Mouse (Mus musculus): ENCODE measurements around the gene Man1c1. TPM values are rescaled to one million over a fixed set of nuclear protein-coding genes. Genes with fewer than 3 reads are reported as not detected.

Man1c1 gene
- total and polyA plus RNA-seq, 2 experiments from 2014 or later: 2.4 to 9.9 TPM

GRCm38 (mm10) chr4:134704590-134704989 is 500 bp upstream of the Man1c1 start:
- Histone ChIP-seq H3K27ac (ENCODE audit: low read depth, low read length) (peak overlapping the region; percentile 3; the same call in 1 of the 2 replicates), H3K4me2 (ENCODE audit: low read depth) (peak overlapping the region; percentile 97), H3K9ac (peak overlapping the region; percentile 52), H3K4me3 (ENCODE audit: low read depth, low read length) (peak overlapping the region; percentile 64), H3K27me3 (ENCODE audit: insufficient read depth, low read length) (peaks cover 8% of the 10 kb centered on the region; the same call in 1 of the 2 replicates), H3K36me3 (ENCODE audit: insufficient read depth) (no peaks in the 10 kb centered on the region), H3K9me3 (ENCODE audit: low read length) (no peaks in the 10 kb centered on the region), H3K4me1 (ENCODE audit: insufficient read depth) (peaks cover 12% of the 10 kb centered on the region; the same call in 1 of the 2 replicates)
- WGBS: under 1% methylated on average over 21 of the region's 21 CpGs
- ATAC-seq (peak; percentile 42), DNase-seq (no peak)
- TF ChIP-seq CTCF (IDR thresholded peaks at IDR 0.05; ENCODE audit: low read depth): 0 out of 2 replicates have a peak, but pooled peaks have one; percentile 0

- H3K4me3 ChIP-seq (ENCODE audit: low read depth, low read length): peak overlapping the region; percentile 64
- H3K27ac ChIP-seq (ENCODE audit: low read depth, low read length): no peak overlapping the region; the same call in 1 of the 2 replicates
- ATAC-seq (no peak; the same call in 1 of the 2 replicates), DNase-seq (no peak)
- peaks cover 12% of the 10 kb centered on the region; the same call in 1 of the 2 replicates for H3K4me1 ChIP-seq (ENCODE audit: insufficient read depth)
- no peaks in the 10 kb centered on the region for H3K9me3 ChIP-seq (ENCODE audit: low read length)
- 3% methylated on average over 85 of the region's 90 CpGs for WGBS
- peaks cover 8% of the 10 kb centered on the region; the same call in 1 of the 2 replicates for H3K27me3 ChIP-seq (ENCODE audit: insufficient read depth, low read length)
- peak overlapping the region; percentile 52 for H3K9ac ChIP-seq
- H3K4me2 ChIP-seq (ENCODE audit: low read depth): peak overlapping the region; percentile 97
- H3K36me3 ChIP-seq (ENCODE audit: insufficient read depth): no peaks in the 10 kb centered on the region
- no peak for TF ChIP-seq CTCF (IDR thresholded peaks at IDR 0.05; ENCODE audit: low read depth)
Measured at GRCm38 (mm10) chr4:134702981-134703834, 882 bp downstream of the Man1c1 start.

GRCm38 (mm10) chr4:134701934-134702333 is 2.2 kb downstream of the Man1c1 start:
- peaks cover 12% of the 10 kb centered on the region; the same call in 1 of the 2 replicates for H3K4me1 ChIP-seq (ENCODE audit: insufficient read depth)
- ATAC-seq: no peak
- H3K4me2 ChIP-seq (ENCODE audit: low read depth): peak overlapping the region; percentile 97
- no peak overlapping the region for H3K27ac ChIP-seq (ENCODE audit: low read depth, low read length)
- peaks cover 8% of the 10 kb centered on the region; the same call in 1 of the 2 replicates for H3K27me3 ChIP-seq (ENCODE audit: insufficient read depth, low read length)
- no peaks in the 10 kb centered on the region for H3K36me3 ChIP-seq (ENCODE audit: insufficient read depth)
- H3K9me3 ChIP-seq (ENCODE audit: low read length): no peaks in the 10 kb centered on the region
- H3K9ac ChIP-seq: 0 out of 2 replicates have a peak overlapping the region, but pooled peaks have one; percentile 10
- WGBS: 29% methylated on average over 6 of the region's 6 CpGs
- DNase-seq: peak; percentile 88
- TF ChIP-seq CTCF (IDR thresholded peaks at IDR 0.05; ENCODE audit: low read depth): peak; percentile 96
- H3K4me3 ChIP-seq (ENCODE audit: low read depth, low read length): peak overlapping the region; percentile 64

GRCm38 (mm10) chr4:134700911-134701310 is 3.2 kb downstream of the Man1c1 start:
- Histone ChIP-seq H3K27me3 (ENCODE audit: insufficient read depth, low read length) (peaks cover 8% of the 10 kb centered on the region; the same call in 1 of the 2 replicates), H3K27ac (ENCODE audit: low read depth, low read length) (no peak overlapping the region), H3K9ac (no peak overlapping the region), H3K36me3 (ENCODE audit: insufficient read depth) (no peaks in the 10 kb centered on the region), H3K4me1 (ENCODE audit: insufficient read depth) (peaks cover 12% of the 10 kb centered on the region; the same call in 1 of the 2 replicates), H3K4me3 (ENCODE audit: low read depth, low read length) (no peak overlapping the region), H3K9me3 (ENCODE audit: low read length) (no peaks in the 10 kb centered on the region), H3K4me2 (ENCODE audit: low read depth) (peak overlapping the region; percentile 97; the same call in 1 of the 2 replicates)
- ATAC-seq (no peak), DNase-seq (no peak)
- 94% methylated on average over 2 of the region's 2 CpGs for WGBS
- no peak for TF ChIP-seq CTCF (IDR thresholded peaks at IDR 0.05; ENCODE audit: low read depth)

GRCm38 (mm10) chr4:134693202-134693940 is 10.7 kb downstream of the Man1c1 start:
- Histone ChIP-seq H3K9ac (no peak overlapping the region), H3K27me3 (ENCODE audit: insufficient read depth, low read length) (no peaks in the 10 kb centered on the region), H3K27ac (ENCODE audit: low read depth, low read length) (no peak overlapping the region), H3K4me2 (ENCODE audit: low read depth) (no peak overlapping the region), H3K4me1 (ENCODE audit: insufficient read depth) (no peaks in the 10 kb centered on the region), H3K4me3 (ENCODE audit: low read depth, low read length) (no peak overlapping the region), H3K36me3 (ENCODE audit: insufficient read depth) (no peaks in the 10 kb centered on the region), H3K9me3 (ENCODE audit: low read length) (no peaks in the 10 kb centered on the region)
- no peak for ATAC-seq
- DNase-seq: no peak
- TF ChIP-seq CTCF (IDR thresholded peaks at IDR 0.05; ENCODE audit: low read depth): no peak
- WGBS: 75% methylated on average over 9 of the region's 9 CpGs

GRCm38 (mm10) chr4:134692388-134692787 is 11.7 kb downstream of the Man1c1 start:
- Histone ChIP-seq H3K4me2 (ENCODE audit: low read depth) (no peak overlapping the region), H3K27me3 (ENCODE audit: insufficient read depth, low read length) (no peaks in the 10 kb centered on the region), H3K4me3 (ENCODE audit: low read depth, low read length) (no peak overlapping the region), H3K27ac (ENCODE audit: low read depth, low read length) (no peak overlapping the region), H3K36me3 (ENCODE audit: insufficient read depth) (no peaks in the 10 kb centered on the region), H3K4me1 (ENCODE audit: insufficient read depth) (no peaks in the 10 kb centered on the region), H3K9me3 (ENCODE audit: low read length) (no peaks in the 10 kb centered on the region), H3K9ac (no peak overlapping the region)
- no peak for DNase-seq
- TF ChIP-seq CTCF (IDR thresholded peaks at IDR 0.05; ENCODE audit: low read depth): peak; percentile 13; the same call in 1 of the 2 replicates
- WGBS: 100% methylated on average over 1 of the region's 1 CpGs
- no peak for ATAC-seq

All from forebrain, postnatal 0 days (tissue).